Mouse (Mus musculus) C3H10T1/2 (cell line): Measurements from ENCODE around the gene Hes5. TPM values are rescaled to one million over a fixed set of nuclear protein-coding genes. Genes with fewer than 3 reads are reported as not detected.

ENCODE experiments used
- polyA plus RNA-seq, 2 experiments: library from polyadenylated mRNA; unstranded; fragments of >200 nt; fragmentation: generic; extraction: Trizol; gene quantifications; one replicate each; pipeline ENCODE4 v1.2.1; 2012; ENCODE audit warnings: missing spikeins in 2 of 2

The Hes5 gene
- not detected for polyA plus RNA-seq

DNA sequence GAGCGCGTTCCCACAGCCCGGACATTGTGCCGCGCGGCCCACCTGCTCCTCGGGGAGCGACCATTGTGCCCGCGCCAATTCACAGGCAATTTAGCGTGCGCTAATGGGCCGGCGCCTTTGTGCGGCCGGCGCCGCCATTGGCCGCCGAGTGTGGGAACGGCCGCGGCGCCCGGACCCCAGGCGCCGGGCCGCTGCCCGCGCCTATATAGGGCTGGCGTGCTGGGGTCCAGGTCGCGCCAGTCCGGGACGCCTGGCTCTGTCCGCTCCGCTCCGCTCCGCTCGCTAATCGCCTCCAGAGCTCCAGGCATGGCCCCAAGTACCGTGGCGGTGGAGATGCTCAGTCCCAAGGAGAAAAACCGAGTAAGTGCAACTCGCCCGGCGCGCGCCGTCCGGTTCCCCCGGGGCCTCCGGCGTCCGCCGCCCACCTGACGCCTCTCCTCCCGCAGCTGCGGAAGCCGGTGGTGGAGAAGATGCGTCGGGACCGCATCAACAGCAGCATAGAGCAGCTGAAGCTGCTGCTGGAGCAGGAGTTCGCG lies at the start of gene Hes5:
Gene Hes5 (plus strand): TSS at position 234 of the 536 bp plus-strand sequence.

DNA sequence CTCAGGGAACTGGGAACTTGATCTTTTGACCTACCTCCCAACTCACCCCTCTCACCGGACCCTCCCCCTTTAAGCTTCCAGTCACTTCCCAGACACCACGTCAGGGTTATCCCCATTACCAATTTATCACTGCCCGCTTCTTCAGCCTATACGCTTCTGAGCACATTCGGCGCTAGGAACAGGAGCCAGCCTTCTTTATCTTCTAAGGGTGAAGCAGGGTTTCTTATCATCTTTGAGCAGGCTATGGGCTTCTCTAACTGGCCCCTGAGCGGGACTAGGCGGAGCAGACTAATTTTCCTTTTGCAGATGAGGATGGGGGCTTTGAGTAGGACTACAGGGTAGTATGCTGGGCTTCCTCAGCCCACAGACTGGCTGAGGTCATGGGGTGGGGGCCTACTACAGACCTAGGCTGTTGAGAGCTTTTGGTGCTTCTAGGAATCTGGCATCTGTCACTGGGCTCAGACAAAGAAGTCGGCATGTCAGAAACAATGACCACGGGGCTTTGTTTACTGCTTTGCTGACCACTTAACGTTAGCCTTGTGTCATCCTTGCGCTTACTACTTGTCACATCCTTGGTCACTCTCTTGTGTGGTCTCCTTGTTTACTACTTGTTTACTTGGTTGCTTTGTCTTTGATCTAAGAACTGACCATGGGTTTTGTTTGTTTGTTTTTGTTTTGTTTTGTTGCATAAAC lies 32.2 kb upstream of the Hes5 start, which contains the start of gene Tnfrsf14:
Gene Tnfrsf14 (minus strand): TSS at position 169 of the 693 bp plus-strand sequence.

DNA sequence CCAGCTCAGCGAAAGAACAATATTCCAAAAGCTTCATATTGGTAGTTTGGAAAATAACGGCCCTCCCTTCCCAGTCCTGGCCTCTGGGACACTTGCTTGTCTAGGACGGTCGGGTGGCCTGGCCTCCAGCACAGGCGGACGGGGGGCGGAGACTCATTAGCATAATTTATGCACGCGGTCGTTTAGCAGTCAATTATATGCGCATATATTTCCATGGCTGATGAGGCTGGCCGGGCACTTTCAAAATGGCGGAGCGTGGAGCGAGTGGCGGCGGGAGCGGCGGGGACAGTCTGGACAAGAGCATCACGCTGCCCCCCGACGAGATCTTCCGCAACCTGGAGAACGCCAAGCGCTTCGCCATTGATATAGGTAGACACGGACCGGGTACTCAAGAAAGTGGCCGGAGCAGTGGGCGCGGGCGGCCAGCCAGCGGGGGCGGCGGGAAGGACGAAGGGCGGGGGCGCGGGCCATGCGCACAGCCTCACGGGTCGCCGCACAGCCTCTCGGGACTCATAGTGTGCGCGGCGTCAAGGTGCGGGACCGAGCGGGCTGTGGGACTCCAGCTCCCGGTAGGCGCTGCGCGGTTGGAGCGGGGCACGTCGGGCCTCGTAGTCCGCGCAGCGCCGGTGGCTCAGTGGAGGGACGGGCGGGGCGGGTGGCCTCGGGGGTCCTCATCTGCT lies 3.3 kb downstream of the Hes5 start, which contains the start of gene Pank4:
Gene Pank4 (plus strand): TSS at position 223 of the 680 bp plus-strand sequence.

Other genes with a start within 250 kb of the Hes5 start
- not detected for gene Ttc34, start 123.5 kb upstream of the Hes5 start, polyA plus RNA-seq
- under 1 TPM; 0.05 to 0.06 TPM for gene Mmel1, start 91.3 kb upstream of the Hes5 start, polyA plus RNA-seq
- under 1 TPM in 1 of 2 experiments, not detected in 1; 0.05 TPM for gene Fam213b, start 61.8 kb upstream of the Hes5 start, polyA plus RNA-seq
- 1 to 10 TPM in 1 of 2 experiments, not detected in 1; 4.8 TPM for gene Tnfrsf14, start 32.4 kb upstream of the Hes5 start, polyA plus RNA-seq
- 10 to 100 TPM in 1 of 2 experiments, 1 to 10 TPM in 1; 7.6 to 20.0 TPM for gene Pank4, start 3.2 kb downstream of the Hes5 start, polyA plus RNA-seq
- under 1 TPM; 0.06 to 0.25 TPM for gene Plch2, start 95.9 kb downstream of the Hes5 start, polyA plus RNA-seq
- 1 to 10 TPM; 7.1 to 9.7 TPM for gene Pex10, start 106.1 kb downstream of the Hes5 start, polyA plus RNA-seq
- 10 to 100 TPM; 59.3 to 90.2 TPM for gene Rer1, start 125.5 kb downstream of the Hes5 start, polyA plus RNA-seq
- 1 to 10 TPM in 1 of 2 experiments, under 1 TPM in 1; 0.71 to 2.8 TPM for gene Morn1, start 125.7 kb downstream of the Hes5 start, polyA plus RNA-seq